Mouse (Mus musculus) cerebellum, adult 2 months (tissue): ENCODE measurements around the gene Ssbp3. TPM values are rescaled to one million over a fixed set of nuclear protein-coding genes. Genes with fewer than 3 reads are reported as not detected.

ENCODE experiments used
- DNase-seq, 2 experiments: peaks; one replicate each; pipeline ENCODE4 v3.0.0; 2021
- H3K27ac ChIP-seq: fragments of 200-500 bp; 2 replicates; pipeline ENCODE4 v1.5.1; 2012; ENCODE audit warnings: low read length, control low read depth, inconsistent platforms; ENCODE audit not compliant: insufficient read depth
- H3K27me3 ChIP-seq: fragments of 200-500 bp; 2 replicates; pipeline ENCODE4 v1.6.1; 2012; ENCODE audit warnings: inconsistent platforms, mild to moderate bottlenecking, low read length, moderate library complexity; ENCODE audit not compliant: control insufficient read depth, insufficient read depth
- H3K4me1 ChIP-seq: fragments of 200-500 bp; 2 replicates; pipeline ENCODE4 v1.6.1; 2011; ENCODE audit warnings: low read length; ENCODE audit not compliant: control insufficient read depth, insufficient read depth
- H3K4me3 ChIP-seq: fragments of 200-500 bp; replicated peaks from 2 replicates; pipeline ENCODE3; 2011; ENCODE audit warnings: mild to moderate bottlenecking, low read depth, low read length, control low read depth; ENCODE audit not compliant: insufficient read depth
- CTCF ChIP-seq: fragments of 200-500 bp; IDR thresholded peaks from 2 replicates; pipeline ENCODE4 v1.5.1; 2011; ENCODE audit warnings: low read depth, mild to moderate bottlenecking, control low read depth, low read length, moderate library complexity, borderline replicate concordance; ENCODE audit not compliant: insufficient read depth
- POLR2A ChIP-seq: fragments of 200-500 bp; IDR thresholded peaks from 2 replicates; pipeline ENCODE4 v1.6.1; 2011; ENCODE audit warnings: low read length, control low read depth, borderline replicate concordance; ENCODE audit not compliant: insufficient read depth
- WGBS: fragments of 180-500 bp; shearing (Covaris S2); methylation state at CpG from one replicate; pipeline ENCODE4 v1.1.7; 2018; 5-methylcytosine and 5-hydroxymethylcytosine counted together
- polyA plus RNA-seq: library from polyadenylated mRNA; depleted of rRNA; stranded (reverse); fragments of >200 nt; gene quantifications from 2 replicates; pipeline ENCODE4 v1.2.3, GENCODE M21; 2012

The Ssbp3 gene
- polyA plus RNA-seq, 1 experiment: 126 TPM

DNA sequence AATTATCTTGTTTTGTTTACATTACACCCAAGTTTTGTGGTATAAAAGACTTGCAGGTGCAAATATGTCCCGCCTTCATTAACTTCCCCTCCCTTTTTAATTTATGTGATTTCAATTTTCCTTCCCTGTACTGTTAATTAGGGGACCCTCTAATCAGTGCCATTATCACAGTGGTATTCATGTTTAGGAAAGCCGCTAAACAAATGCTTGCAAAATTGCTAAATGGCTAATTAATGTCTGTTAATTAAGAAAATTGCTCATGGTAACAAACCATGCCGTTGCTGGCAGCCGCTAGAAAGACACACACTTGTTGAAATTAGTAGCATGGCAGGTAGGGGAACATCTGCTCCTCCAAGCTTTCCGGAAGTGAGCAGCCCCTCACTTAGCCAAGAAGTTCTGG lies 114.9 kb downstream of the Ssbp3 start:
- Histone ChIP-seq H3K4me3 (no peak overlapping the region), H3K27me3 (no peaks in the 10 kb centered on the region), H3K27ac (no peak overlapping the region), H3K4me1 (peaks cover 28% of the 10 kb centered on the region)
- 71% methylated on average over 5 of the region's 5 CpGs for WGBS
- TF ChIP-seq POLR2A (no peak), CTCF (no peak)
- DNase-seq: no peak

DNA sequence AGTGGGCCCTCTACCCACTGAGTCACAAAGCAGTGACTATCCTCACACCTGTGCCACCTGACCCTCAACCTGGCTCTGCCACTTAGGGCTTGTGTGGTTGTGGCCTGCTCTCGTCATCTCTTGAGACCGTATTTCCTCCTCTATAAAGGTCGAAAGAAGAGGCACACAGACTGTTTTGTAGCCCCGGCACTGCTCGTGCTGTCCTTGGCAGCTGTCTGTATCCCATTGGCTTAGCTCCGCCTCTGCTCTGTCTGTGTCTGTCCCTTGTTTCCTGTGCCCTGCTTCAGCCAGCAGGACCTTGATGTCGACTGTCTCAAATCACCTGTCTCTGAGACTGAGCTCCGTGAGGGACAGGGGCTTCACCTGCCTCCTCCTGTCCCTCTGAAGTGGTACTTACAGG lies 116.0 kb downstream of the Ssbp3 start:
- TF ChIP-seq CTCF: no peak
- TF ChIP-seq POLR2A: no peak
- H3K4me1 ChIP-seq: peaks cover 35% of the 10 kb centered on the region
- no peak overlapping the region for H3K27ac ChIP-seq
- WGBS: 6% methylated on average over 8 of the region's 8 CpGs
- no peak for DNase-seq
- no peak overlapping the region for H3K4me3 ChIP-seq
- no peaks in the 10 kb centered on the region for H3K27me3 ChIP-seq

DNA sequence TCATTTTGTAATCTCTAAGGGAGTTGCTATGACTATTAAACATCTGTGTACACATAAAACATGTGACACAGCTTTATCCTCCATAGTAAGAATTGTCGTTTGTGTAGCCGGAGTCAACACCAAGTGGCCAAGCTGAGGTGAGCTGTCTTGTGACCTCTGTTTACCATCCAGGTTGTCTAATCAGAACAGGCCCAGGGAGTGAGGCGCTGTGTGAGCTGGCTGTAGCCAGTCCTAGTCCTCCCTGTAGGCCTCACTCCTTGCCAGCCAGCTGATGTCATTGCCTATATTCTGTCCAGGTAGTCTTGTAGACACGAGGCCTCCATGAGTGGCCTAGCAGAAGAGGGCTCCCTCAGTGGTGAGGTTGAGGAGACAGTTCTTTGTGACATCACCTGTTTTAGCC lies 125.2 kb downstream of the Ssbp3 start:
- H3K27me3 ChIP-seq: no peaks in the 10 kb centered on the region
- no peak for DNase-seq
- H3K4me1 ChIP-seq: peaks cover 36% of the 10 kb centered on the region
- 72% methylated on average over 4 of the region's 4 CpGs for WGBS
- TF ChIP-seq CTCF: no peak
- no peak for TF ChIP-seq POLR2A
- no peak overlapping the region for H3K4me3 ChIP-seq
- H3K27ac ChIP-seq: no peak overlapping the region

DNA sequence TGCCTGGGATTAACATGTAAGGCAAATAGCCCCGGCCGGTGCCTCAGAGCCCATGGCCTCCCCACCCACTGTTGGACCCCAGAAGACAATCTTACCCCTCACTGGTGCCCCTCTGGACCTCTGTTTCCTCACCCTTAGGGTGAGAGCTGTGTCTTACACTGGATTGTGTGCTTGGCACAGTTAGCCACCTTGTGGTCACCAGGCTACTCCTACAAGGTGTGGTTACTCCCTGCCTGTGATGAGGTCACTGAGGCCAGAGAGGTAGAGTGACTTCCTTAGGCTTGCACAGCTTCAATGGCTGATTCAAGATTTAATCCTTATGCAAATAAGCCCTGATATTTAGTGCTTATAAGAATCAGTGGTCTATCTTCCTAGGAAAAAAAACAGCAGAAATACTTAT lies 126.5 kb downstream of the Ssbp3 start:
- H3K4me1 ChIP-seq: peaks cover 29% of the 10 kb centered on the region
- no peaks in the 10 kb centered on the region for H3K27me3 ChIP-seq
- no peak for DNase-seq
- 86% methylated on average over 2 of the region's 2 CpGs for WGBS
- no peak overlapping the region for H3K4me3 ChIP-seq
- TF ChIP-seq CTCF: no peak
- no peak for TF ChIP-seq POLR2A
- no peak overlapping the region for H3K27ac ChIP-seq

DNA sequence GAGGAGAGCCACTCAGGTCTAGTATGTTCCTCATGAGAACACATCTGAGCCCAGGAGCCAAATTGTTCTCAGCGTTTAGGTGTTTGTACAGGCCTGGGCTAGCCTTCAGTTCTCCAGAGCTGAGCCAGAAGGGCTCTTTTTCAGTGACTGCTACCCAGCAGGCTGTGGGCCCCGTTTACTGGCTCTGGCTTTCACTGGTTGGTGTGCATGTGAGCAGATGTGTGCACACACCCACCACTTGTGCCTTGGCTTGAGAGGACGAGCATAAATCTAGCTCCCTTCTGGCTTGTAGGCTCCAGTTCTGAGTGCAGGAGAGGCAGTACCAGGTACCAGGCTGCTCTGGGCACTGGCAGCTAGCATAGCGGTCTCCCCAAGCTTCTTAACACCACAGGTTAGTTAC lies 127.8 kb downstream of the Ssbp3 start:
- Histone ChIP-seq H3K4me1 (peaks cover 29% of the 10 kb centered on the region), H3K27me3 (no peaks in the 10 kb centered on the region), H3K4me3 (no peak overlapping the region), H3K27ac (no peak overlapping the region)
- TF ChIP-seq POLR2A (no peak), CTCF (no peak)
- DNase-seq: no peak
- WGBS: 60% methylated on average over 4 of the region's 4 CpGs

DNA sequence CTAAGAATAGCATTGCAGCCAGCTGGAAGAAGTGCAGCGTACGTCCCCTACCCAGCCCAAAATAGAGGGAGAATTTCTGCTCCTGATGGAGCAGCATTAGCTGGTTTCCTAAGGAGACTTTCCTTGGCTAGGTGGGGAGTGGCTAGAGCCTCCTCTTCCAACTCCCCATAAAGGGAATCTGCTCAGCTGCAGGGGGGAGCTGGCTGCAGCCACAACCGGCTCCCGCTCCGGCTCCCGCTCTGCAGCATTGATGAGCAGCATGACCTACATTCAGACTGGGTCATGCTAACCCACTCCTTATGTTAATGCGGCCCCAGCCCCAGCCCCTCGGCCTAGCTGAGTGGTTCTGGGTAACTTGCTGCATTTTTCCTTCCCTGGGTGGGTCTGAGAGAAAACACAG lies 128.8 kb downstream of the Ssbp3 start:
- Histone ChIP-seq H3K4me1 (peaks cover 23% of the 10 kb centered on the region), H3K4me3 (no peak overlapping the region), H3K27ac (peak overlapping the region; percentile 56), H3K27me3 (no peaks in the 10 kb centered on the region)
- DNase-seq: peak; percentile 49 to 56
- no peak for TF ChIP-seq CTCF
- no peak for TF ChIP-seq POLR2A
- WGBS: 12% methylated on average over 8 of the region's 8 CpGs

DNA sequence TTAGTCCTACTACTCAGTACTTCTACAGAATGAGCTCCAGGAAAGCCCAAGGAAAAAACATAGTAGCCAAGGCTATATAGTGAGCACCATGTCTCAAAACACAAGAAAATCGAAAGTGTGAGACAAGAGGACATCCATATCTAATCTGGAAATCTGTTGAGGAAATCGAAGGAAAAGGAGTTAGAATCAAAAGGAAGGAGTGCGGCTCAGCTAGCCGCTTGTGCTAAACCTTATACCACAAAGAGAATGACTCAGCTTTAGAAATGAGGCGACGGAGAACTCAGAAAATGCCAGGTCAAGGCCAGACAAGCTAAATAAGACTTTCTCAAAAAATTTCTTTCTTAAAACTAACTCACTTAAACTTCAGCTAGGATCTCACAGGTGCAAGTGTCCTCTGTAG lies 131.8 kb downstream of the Ssbp3 start:
- WGBS: 93% methylated on average over 6 of the region's 6 CpGs
- Histone ChIP-seq H3K4me1 (peaks cover 29% of the 10 kb centered on the region), H3K27ac (no peak overlapping the region), H3K27me3 (no peaks in the 10 kb centered on the region), H3K4me3 (no peak overlapping the region)
- DNase-seq: no peak
- TF ChIP-seq CTCF (no peak), POLR2A (no peak)

GRCm38 (mm10) chr4:107045188-107045587 lies 134.7 kb downstream of the Ssbp3 start:
- WGBS: 51% methylated on average over 13 of the region's 13 CpGs
- no peak for TF ChIP-seq POLR2A
- TF ChIP-seq CTCF: no peak
- no peak overlapping the region for H3K4me3 ChIP-seq
- no peaks in the 10 kb centered on the region for H3K27me3 ChIP-seq
- no peak overlapping the region for H3K27ac ChIP-seq
- no peak for DNase-seq
- peaks cover 29% of the 10 kb centered on the region for H3K4me1 ChIP-seq
